Mouse (Mus musculus) MN1 (cell line): ENCODE data around the gene Tmie.
"Not testable (repeated sequence)": the region's sequence is repeated elsewhere in the genome, so short reads cannot be mapped to it uniquely, and the experiment has no call there.

Source experiments
- DNase-seq: peaks from one replicate; pipeline ENCODE4 v3.0.0-alpha.2; 2016; ENCODE audit warnings: low spot score

Gene Tmie

DNA sequence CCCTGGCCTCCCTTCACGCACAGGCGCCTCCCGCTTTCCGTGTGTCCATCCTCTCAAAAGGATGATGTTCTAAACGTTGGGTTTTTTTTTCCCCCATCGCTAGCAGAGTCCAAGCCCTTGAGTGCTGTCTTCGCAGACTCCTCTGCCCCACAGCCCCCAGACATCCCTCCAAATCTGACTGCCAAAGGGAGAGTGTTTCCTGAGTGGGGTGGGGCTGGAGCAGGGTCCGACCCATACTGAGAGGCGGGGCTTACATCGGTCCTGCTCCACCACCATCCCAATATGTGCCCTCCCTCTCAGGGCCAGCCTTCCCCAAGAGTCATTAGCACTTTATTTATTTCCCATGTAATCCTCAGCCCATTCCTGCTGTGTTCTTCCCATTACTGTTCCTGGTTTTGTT lies 45.0 kb downstream of the Tmie start:
- no peak for DNase-seq

DNA sequence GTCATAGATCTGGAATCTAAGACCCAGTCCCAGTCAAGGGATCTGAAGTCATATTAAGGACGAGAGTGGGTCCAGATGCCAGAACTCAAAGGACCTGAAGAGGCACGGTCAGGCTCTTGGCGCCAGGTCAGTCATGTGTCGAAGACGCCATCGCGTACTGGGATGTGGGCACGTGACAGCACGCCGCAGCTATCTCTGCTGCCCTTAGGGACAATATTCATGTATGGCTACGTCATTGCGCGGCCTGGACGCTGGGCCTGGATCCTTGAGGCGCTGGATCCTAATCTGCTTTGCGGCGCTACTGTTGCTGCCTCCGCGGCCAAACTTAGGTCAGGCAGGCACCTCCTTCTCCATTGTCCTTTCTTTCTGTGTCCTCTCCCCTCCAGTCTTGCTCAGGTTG lies 45.5 kb downstream of the Tmie start, which contains the start of gene Prss45:
Gene Prss45 (plus strand): TSS at position 178 of the 400 bp plus-strand sequence.
- no peak for DNase-seq

DNA sequence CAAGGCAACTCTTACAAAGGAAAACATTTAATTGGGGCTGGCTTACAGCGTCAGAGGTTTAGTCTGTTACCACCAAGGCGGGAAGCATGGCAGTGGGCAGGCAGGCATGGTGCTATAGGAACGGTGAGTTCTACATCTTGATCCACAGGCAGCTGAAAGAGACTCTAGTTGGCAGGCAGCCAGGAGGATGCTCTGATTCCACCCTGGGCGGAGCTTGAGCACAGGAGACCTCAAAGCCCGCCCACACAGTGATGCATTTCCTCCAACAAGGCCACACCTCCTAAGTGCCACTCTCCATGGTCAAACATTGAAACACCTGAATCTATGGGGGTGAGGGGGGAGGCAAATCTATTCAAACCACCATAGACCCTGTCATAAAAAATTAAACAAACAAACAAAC lies 46.9 kb downstream of the Tmie start:
- DNase-seq: no peak

DNA sequence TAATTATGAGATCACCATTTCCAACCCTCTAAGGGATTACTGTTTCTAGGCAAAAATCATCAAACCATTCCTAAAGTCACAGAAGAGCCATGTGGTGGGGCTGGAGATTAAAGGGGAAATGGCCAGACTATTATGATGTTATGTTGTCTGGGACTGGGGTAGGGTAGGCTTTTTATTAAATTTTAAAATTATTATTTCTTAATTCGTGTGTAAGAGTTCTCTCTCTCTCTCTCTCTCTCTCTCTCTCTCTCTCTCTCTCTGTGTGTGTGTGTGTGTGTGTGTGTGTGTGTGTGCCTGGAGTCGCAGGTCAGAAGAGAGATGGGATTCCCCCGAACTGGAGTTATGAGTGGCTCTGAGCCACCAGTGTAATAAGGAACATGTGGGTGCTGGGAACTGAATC lies 53.5 kb downstream of the Tmie start, which contains the start of gene Prss43:
Gene Prss43 (plus strand): TSS at position 301 of the 400 bp plus-strand sequence.
- no peak for DNase-seq

DNA sequence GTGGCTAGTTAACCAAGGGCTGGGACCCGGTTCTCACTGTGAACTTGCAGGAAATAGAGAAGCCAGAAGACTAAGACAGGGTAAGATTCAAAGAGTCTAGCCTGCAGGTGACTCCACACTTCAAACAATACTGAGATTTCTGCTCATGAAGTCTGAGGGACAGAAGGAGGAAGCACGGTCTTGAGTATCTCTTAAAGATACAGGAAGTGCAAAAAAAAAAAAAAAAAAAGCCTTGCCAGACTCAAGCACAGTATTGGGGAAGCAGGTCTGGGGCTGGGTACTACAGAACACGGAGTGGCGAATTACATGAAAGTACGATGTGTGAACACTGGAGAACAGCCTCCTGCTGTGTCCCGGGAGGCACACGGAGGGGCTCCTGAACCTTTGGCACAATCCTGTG lies 54.1 kb downstream of the Tmie start:
- DNase-seq: no peak

DNA sequence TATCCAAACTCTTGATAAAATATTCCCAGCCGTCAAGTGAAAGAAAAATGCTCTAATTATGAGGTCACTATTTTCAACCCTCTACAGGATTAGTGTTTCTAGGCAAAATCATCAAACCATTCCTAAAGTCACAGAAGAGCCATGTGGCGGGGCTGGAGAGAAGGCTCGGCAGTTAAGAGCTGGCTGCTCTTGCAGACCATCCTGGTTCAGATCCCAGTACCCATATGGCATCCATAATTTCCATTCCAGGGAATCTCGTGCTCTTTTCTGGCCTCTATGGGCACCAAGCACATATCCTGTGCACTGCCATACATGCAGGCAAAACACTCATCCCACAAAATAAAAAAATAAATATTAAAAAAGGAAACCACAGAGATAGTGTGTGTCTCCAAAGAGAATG lies 54.5 kb downstream of the Tmie start:
- no peak for DNase-seq

DNA sequence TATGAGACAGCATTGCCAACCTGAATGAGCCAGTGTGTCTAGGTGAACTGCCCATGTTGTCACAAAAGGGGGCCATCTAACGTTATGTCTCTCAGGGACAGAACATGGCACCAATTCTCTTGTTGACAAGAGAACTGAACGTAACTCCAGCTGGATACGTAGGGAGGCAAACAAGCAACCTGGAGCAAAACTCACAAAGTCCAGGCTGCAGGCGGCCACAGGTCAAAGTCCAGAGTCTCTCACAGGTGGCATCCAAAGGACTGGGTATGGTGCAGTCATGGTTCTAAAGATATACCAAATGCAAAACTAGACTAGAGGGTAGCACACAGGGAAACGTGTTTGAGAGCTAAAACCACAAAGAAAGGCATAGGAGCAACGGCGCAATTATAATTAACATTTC lies 58.5 kb downstream of the Tmie start:
- no peak for DNase-seq

DNA sequence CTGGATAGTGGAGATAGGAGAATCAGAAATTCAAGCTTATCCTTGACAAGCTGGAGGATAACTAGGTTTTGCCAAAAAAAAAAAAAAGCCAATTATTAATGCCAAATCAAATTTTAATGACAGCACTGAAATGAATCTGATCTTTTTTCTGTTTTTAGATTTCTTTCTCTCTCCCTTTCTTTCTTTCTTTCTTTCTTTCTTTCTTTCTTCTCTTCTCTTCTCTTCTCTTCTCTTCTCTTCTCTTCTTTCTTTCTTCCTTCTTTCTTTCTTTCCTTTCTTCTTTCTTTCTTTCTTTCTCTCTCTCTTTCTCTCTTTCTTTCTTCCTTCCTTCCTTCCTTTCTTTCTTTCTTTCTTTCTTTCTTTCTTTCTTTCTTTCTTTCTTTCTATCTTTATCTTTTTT lies 59.4 kb downstream of the Tmie start:
- not testable (repeated sequence) for DNase-seq
